Mouse (Mus musculus) skeletal muscle tissue, adult 2 months (tissue): ENCODE data around the gene Ghrl.

Experiments used
- DNase-seq: peaks from one replicate; pipeline ENCODE4 v3.0.0-alpha.2; 2012; ENCODE audit warnings: low read depth, low spot score

Gene Ghrl

GRCm38 (mm10) chr6:113668287-113669154 is 51.2 kb downstream of the Ghrl start:
- DNase-seq: no peak

GRCm38 (mm10) chr6:113667611-113668122 is 52.0 kb downstream of the Ghrl start:
- no peak for DNase-seq
